Mouse (Mus musculus) frontal cortex, postnatal 36 days (tissue): Measurements from ENCODE around the gene Pwwp2b.

Experiments
- DNase-seq, 2 experiments: peaks; one replicate each; pipeline ENCODE4 v3.0.0; 2022; ENCODE audit warnings: low spot score in 2 of 2

Pwwp2b gene

DNA sequence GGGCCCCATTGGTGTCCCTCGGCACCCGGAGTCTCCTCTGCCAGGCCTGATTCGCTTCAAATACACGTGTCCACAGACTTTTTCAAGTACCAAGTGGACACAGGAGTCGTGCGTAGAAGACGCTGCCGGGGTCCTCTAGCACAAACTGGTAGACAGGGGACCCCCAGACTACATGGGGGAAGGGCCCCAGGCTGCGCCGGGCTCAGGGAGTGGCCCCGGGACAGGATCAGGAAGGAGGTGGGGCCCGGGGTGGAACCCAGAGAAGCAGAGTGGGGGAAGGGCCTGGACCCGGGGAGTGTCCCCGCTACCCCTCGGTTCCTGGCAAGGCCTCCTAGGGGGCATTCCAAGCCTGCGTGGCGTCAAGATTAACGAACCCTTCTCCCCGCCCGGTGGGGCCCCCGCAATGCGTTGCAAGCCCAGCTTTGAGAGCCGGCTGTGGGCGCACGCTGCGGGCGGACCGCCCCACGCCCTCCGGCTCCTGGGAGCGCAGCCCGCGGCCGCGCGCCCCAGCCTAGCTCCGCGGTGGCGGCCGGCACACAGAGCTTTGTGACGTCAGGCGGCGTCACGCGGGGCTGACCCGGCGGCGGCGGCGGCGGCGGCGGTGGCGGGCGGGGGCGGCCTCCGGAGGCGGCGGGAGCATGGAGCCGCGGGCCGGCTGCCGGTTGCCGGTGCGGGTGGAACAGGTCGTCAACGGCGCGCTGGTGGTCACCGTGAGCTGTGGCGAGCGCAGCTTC, at the start of gene Pwwp2b:
TSS of gene Pwwp2b (plus strand) at position 602 of the 734 bp plus-strand sequence.
- DNase-seq: peak; percentile 69 to 72

DNA sequence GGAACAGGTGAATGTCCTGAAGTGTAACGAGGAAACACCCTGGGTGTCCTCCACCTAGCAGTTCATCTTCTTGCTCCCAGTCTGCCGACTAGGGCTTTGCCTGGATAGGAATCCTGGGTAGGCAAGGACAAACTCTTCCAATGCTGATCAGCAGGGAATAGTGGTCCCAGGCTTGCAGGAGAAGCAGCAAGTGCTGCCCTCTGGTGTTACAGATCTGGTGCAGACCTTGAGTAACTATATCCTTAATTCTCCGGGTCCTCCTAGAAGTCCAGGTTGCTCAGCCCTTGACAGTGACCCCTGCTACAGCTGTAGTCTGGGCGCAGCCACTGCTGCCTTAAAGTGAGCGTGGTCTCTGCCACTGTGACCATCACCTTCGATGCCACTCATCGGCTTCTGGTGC, 48.2 kb upstream of the Pwwp2b start:
- peak in 1 of 2 experiments; percentile 81 for DNase-seq

DNA sequence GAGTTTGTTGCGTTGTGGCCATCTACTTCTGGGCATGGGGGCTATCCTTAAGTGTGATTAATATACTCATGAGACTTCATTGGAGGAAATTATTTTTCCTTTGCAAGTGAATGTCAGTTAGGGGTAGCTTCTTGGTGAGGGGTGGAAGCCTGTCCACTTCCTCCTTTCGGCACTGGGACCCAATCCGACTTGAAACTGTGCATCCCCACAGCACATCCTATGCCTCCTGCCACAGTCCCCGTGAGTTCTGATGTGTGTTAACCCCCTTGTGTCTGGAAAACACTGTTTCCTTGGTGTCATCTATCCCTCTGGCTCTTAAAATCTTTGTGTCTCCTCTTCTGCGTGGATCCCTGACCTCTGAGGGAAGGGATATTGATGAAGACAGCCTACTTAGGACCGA, 47.1 kb upstream of the Pwwp2b start:
- no peak for DNase-seq

DNA sequence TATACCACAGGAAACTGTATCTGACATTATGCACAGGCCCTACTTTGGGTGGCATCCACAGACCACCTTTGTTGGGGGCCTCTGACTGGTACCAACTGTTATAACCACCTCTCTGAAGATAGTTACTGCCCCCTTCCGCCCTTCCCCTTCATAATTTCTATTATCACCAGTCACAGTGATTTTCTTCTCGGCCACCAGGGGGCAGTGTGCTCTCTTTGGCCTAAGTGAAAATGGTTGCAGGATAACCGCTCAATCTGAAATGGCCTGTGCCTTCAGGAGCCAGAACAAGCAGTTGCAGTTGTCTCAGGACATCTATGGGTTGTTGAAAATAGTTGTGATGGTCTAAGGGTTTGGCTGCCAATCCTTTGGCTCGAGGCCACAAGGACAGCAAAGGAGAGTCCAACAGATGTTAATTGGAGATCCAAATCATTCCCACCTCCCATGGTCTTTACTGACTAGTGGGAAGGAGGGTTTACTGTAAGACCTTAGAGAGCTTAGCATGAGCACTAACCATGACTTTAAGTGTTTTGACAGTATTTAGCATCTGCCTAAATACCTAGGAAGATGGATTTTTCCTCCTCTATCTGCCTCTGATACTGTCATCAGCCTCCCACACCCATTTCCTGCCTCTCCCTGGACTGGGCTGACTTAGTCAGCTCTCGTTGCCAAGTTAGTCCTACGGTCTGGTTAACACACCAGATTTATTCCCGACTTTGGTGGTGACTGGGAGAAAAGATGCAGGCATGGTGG, 40.1 kb upstream of the Pwwp2b start:
- no peak for DNase-seq

DNA sequence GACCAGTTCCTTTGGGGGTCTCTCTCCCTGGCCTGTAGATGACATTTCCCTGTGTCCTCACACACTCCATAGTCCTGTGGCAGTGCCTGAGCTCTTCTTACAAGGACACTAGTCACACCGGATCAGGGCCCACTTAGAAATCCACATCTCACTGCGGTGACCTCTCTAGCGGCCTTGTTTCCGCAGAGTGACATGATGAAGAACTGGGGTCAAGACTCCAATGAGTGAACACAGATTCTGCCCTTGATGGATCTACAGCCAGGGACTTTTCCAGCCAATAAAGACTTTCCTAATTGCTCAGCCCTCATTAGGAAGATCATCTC, 39.5 kb upstream of the Pwwp2b start:
- DNase-seq: no peak

DNA sequence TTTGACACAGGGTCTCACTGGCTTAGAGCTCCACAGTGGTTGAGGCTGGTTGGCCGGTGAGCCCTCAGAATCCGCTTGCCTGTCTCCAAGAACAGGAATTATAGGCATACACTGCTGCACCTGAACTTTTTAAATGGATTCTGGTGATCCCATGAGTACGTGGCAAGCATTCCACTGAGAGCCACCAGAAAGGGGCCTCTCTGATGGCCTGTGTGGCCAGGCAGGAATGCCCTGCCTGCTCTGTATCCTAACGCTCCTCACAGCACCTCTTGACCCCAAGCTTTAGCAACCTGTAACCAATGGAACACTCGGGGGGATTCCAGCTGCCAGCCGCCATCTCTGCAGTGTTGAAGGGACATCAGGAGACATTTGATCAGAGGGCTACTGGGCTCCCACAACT, 36.5 kb upstream of the Pwwp2b start:
- no peak for DNase-seq

DNA sequence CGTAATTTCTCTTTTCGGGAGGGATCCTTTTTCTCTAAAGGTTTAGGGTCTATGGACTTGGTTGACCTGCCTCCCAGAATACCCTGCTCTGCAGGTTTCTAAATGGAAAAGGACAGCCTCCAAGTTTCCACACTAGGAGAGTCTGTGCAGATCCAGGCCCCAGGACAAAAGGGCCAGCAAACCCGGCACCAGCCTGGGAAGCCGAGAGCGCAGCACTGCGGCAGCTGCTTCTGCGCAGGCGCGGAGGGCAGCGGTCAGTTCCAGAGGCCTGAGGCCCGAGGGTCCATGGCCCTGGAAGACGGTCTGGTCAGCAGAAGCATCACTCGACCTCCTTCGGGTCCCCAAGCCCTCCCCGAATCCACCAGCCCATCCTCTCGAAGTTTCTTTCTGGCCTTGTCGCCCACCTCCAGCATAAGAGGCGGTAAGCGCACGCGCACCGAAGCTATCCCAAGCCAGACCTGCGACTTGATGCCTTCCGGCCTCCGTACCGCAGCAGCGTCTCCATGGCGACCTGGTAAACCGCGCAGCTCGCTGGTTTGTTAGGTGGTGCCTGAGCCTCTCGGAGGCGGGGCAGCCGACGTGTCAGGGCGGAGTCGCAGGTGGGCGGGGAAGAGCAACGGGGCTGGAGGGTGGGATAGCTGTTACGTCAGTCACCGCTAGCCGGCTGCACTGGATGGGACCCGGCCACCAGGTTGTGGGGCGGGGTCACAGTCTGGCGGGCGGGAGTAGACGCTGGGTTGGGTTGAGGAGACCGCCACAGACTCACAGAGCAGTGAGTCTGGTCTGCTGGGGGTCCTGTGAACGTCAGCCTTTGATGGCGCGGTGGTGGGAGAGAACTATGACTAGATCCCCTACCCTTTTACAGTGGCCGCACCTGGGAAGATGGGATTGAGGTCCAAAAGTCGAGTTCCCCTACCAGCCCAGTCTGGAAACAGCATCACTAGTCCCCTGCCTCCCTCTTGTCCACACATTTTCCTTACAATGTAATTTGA, 35.2 kb upstream of the Pwwp2b start, which contains the start of the genes Lrrc27 and Stk32c:
TSS of gene Lrrc27 (plus strand) at position 235 of the 992 bp plus-strand sequence.
TSS of gene Stk32c (minus strand) at position 554 of the 992 bp plus-strand sequence.
- DNase-seq: peak; percentile 98 to 99

DNA sequence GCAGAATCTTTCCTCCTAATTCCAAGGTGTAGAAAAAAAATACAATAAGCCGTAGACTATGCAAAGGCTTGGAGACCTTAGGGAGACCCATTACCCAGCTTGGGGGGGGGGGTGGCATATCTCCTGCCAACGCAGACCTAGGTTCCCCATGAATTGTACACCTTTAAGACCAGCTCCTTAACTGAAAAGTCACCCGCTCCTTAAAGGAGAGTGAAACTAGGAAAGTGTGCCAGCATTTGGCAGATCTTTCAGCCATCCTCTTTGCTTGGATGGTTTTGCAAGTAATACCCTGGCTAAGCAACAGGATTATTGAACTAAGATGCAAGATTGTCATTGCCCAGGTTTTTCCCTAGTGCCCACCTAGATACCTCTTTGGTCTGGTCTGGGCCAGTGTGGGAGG, 34.5 kb upstream of the Pwwp2b start:
- DNase-seq: no peak

DNA sequence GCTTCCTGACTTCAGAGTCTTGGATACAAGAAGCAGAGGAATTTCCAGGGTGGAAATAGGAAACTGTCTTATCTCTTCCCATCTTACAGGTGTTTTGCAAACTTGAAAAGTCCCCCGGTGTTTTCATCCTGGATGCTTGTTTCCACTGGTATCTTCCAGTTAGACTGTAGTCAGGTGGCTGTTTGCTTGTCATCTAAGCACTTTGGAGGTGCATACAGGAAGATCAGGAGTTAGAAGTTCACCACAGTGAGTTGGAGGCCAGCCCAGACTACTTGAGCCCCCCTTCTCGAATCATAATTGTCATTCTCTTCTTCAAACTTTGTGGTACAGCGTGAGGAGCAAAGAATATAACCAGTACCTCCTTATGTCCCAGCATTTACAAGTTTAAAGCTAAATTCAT, 34.1 kb upstream of the Pwwp2b start:
- DNase-seq: no peak

DNA sequence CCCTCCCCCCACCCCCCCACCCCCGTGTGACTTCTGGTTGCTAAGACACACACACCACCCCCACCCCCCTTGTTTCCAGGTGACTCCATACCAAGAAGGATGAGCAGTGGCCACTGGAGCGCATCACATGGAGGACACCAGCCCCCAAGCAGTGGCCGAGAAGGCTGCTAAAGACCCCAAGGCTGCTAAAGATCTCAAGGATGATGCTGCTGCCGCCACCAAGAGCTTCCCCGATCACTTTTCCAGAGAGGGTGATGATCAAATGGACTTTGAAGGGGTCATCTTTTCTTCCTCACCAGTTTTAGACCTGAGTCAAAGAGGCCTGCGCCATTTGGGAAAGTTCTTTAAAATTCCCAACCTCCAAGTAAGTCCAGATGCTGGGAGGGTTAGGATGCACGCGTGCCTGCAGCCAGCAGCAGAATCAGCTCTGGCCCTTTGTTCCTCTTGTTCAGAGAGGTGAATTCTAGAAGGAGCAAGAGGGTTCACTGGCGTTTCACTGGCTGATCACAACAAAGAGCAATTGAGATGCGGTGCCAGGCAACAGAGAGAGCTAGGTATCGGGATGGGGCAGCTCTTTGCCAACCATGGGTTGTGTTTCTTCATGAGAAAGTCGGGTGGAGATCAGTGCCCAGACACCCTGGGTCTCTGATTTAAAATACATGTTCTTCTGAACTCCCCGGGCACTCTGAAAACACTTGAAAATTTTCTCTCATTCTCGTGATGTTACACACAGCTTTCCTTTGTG, 33.5 kb upstream of the Pwwp2b start:
- no peak for DNase-seq

DNA sequence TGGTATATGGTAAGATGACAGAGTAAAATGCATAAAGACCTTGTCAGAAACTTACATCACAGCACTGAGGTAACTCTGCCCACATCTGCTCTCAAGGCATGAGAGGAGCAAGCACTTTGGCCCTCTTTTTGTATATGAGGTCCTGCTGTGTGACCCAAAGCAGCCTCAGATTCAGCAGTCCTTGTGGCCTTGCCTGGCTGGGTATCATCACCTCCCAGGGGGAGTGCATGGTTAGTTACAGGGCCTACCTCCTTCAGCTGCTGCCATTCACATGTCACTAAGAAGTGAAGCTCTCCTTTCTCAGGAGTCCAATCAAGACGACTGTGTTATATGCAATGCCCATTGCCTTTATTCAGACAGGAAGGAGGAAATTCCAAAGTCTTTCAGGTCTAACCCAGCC, 32.8 kb upstream of the Pwwp2b start:
- DNase-seq: no peak

DNA sequence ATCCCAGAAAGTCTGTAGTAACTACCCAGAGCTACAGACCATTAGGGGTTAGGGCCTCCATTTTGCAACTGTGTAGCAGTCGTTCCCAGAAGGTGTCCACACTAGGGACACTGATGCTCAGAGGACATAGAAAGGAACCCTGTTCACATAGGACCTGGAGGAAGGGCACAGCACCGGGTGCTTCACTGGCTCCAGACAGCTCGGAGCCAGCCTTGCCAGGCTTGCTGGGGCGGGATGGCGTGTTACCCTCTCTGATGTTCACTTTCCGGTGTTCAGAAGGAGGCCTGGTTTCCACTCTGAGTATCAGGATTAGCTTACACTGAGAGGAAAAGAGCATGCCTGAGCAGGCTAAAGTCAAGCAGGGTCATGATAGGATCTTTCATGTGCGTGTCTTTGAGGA, 32.3 kb upstream of the Pwwp2b start:
- DNase-seq: no peak

DNA sequence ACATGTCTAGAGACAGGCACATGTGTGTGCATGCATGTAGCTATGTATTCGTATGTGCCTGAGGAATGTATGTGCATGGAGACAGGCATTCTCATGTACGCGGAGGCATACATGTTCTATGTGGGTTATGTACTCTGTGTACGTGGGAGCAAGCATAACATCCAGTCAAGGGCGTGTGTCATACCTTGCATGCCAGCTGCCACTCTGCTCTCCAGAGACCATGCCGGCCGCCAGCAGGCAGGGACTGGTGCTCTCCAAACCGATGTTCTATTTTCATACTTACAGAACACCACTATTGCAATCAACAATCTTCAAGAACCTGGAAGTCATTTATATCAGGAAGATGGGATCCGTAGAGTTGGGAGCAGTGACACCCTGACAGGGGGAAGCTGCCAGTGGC, 31.8 kb upstream of the Pwwp2b start:
- no peak for DNase-seq

DNA sequence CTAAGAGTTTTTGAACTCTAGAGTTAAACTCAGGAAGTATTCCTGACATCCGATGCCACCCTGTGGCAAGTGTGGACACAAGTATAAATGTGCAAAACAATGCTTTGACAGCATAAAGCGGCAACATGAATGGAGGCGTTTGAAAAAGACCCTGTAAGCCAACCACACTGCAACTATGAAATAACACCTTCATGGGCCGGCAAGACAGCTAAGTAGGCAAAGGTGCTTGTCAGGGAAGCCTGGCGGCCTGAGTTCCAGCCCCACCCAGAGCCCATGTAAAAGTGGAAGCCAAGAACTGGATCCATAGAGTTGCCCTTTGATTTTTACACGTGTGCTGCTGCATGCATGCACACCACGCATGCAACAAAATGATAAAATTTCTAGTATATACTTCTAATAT, 31.2 kb upstream of the Pwwp2b start:
- no peak for DNase-seq

DNA sequence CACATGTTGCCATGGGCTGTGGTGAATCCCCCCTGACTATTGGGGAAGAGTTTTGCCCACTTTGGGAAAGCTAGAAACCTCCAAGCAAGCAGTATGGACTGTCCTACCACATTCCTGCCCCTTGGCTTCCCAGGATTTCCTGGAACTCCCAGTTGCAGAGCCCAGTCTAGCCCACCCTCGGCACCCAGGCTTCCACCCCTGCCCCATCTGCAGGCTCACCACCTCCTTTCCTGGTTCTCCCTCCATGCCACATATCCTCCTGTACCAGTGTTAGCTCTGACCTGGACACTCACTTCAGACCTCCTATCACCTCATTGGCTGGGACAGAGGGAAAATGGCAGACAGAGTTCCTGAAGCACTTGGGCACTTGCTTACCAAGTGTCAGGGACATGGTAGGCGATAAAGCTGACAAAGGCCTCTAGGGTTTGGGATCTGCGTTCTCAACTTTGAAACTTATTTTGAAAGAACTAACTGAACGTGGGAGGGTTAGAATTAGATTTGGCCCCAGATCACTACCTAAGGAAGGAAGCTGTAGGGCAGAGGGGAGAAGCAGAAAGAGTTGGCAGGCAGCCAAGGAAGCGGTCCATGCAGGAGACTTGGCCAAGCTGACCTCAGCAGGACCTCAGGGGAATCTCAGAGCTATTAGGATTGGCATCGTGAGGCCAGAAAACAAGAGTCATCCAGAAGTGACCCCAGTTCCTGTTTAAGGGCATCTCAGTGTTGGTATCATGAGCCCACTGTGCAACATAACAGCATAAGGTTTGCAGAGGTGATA, 29.5 kb upstream of the Pwwp2b start:
- DNase-seq: no peak

DNA sequence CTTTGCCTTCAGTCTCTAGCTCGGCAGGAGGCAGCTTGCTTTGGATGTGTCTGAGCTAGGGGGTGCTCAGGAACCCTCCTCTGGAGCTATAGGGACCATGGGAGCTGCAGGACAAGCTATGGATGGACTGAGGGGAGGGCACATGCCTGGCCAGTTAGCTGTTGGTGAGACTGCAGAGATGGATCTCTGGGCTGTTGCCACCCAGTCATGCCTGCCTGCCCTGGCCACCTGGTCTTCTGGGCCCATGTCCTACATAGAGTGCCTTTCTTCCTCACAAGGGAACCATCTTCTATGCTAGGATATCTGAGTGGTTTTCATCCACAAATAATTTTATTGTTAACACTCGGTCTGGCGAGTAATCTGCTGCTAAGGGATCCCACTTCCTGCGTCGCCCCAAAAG, 28.8 kb upstream of the Pwwp2b start:
- no peak for DNase-seq

DNA sequence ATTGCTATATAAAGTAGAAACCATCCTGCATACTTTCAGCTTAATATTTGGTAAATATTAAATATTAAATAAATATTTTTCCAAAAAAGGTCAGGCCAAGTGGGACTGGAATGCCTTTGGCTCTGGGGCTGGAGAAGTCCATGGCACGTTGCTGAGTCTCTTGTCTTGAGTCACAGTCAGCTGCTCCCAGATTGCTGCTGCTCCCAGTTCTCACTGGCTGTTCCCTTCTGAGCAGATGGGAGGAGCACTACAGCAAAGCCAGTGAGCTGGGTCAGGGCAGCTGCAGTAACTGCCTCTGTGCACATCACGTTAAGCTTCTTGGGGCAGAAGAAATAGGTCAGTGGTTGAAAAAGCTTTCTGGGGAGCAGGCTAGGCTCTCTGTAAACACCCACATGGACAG, 28.0 kb upstream of the Pwwp2b start:
- peak in 1 of 2 experiments; percentile 28 for DNase-seq

DNA sequence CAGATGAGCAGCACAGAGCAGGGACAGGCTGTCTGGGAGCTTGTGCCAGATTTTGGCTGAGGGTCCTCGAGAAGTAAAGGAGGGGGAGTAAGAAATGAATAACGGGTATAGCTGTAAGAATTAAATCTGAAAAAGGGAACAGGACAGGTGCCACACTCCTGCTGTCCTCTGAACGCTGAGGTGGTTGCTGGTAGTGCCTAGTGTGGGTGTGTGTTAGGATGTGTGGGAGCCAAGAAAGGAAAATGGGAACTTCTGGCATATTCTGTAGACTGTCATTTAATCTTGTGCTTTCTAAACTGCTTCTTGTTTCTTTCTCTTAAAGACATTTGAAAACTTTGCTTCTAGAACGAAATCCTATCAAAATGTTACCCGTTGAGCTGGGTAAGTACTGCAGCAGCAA, 27.2 kb upstream of the Pwwp2b start:
- peak in 1 of 2 experiments; percentile 52 for DNase-seq

DNA sequence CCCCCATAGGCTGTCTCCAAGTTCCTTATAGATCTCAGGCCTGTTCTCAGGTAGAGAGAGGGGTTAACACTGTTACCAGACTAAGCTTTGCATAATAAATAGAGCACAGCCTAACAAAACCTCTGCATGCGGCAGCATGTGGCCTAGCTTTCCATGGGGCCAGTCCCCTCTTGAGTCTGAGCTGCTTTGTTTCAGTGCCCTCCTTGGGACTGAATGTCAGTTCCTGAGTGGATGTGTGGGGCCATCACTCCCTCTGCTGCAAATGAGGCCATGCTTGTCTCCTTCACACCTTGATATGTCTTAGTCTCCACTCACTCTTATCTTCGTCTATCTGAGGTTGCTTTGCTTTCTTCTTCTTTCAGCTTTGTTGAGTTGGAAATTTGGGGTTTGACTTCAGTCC, 26.4 kb upstream of the Pwwp2b start:
- no peak for DNase-seq

DNA sequence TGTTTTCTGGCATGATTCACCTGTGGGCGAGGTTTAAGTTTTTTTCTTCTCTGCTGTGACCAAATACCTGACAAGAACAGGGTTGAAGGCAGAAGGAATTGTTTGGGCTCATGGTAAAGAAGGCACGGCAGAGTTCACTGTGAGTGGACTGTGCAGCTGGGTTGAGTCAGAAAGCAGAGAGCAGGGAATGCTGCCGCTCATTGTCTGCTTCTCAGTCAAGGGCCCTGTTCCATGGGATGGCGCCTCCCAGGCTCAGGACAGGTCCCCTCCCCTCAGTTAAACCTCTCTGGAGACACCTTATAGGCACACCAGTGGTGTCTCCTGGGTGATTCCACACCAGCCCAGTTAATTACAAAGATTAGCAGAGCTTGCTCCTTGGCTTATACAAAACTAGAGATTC, 25.9 kb upstream of the Pwwp2b start:
- DNase-seq: no peak

DNA sequence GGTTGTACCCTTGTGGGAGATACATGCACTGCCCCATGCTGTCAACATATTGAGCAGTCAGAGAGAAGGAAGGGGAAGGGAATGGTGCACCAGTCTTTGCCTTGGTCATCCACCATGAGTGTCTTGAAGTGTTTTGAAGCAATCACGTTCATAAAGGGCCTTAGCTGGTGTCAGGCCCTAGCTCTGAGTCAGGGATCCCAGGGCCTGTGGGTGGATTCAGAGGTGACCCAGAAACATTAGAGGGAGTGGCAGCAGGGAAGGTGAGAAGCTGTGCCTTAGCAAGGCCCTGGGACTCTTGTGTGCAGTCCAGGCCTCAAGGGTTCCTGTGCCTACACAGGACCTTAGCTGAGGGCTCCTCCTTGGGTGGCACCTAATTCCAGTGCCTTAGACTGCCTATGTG, 24.2 kb upstream of the Pwwp2b start:
- DNase-seq: no peak
